Mouse (Mus musculus) cerebellum, postnatal 36 days (tissue): ENCODE data around the gene Dbndd2.

Source experiments
- DNase-seq, 2 experiments: peaks; one replicate each; pipeline ENCODE4 v3.0.0; 2021 to 2022; ENCODE audit warnings: mixed read lengths in 2 of 2

Gene Dbndd2

DNA sequence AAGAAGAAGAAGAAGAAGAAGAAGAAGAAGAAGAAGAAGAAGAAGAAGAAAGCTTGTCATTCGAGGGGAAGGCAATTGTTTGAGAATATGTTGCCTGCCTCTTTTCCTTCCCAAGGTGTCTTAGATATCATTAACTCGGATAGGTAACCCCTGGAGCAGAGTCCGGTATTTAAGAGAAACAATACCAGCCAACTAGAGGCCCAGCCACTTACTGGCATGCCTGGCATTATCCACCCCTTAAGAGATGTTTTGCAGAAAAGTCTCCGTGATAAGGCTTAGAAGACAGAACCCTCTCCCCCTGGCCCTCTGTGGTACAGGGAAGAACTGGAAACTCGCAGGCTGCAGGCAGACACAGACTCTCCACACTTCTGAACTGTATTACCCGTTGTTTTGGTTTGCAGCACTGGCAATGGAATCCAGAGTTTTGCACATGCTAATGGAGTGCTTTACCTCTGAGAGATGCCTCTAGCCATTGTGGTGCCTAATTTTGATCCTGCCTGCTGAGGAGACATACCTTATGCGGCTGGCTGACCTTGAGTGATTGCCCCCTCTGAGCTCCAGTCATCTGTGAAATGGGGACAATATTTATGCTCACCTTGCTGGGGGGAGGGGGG lies 31.9 kb upstream of the Dbndd2 start:
- no peak for DNase-seq

DNA sequence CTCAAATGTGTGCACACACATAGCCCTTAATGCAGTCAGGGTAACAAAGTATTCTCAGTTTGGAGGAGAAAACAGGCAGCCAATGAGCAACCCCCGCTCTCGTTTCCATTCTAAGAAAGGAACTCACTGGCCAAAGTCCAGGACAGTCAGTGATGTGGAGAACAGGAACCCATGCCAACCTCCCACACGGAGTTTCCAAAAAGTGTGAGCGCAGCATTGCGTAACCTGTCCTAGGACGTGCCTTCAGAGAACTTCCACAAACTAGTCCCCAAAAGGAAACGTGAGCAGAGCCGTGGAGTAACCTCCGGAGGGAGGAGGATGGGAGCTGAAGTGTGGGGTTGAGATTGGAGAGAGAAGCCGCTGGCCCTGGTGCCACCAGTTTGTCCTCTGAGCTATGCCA lies 31.1 kb upstream of the Dbndd2 start:
- DNase-seq: no peak

DNA sequence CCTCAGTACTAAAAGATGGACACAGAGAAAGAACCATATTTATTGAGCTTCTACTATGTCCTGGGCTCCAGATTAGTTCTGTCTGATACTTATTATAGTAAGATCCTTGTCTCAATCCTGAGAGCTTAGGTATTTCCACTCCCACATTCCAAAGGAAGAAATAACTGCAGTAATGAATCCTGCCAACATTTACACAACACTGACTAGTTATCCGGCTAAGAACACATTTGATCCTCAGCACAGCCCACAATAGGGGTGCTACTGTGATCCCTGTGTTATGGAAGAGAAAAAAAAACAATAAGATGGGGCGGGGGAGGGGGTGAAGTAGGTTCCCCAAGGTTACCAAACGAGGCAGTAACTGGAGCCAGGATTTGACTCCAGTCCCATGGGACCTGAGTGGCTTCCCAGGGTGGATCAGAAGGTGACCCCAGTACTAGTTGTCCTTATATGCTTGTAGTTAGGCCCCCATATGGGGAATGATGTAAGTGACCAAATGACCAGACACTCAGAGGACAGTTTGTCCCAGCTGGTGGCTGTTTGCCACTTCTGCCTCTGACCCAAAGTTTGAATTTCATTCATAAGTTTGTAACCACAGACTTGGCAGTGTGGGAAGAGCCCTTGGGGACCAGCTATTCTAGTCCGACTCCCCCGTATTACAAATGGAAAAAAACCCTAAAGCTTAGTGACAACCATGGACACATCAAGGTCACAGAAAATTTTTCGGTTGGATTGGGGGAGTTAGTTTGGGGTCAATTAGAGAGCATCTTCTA lies 30.3 kb upstream of the Dbndd2 start:
- no peak for DNase-seq

DNA sequence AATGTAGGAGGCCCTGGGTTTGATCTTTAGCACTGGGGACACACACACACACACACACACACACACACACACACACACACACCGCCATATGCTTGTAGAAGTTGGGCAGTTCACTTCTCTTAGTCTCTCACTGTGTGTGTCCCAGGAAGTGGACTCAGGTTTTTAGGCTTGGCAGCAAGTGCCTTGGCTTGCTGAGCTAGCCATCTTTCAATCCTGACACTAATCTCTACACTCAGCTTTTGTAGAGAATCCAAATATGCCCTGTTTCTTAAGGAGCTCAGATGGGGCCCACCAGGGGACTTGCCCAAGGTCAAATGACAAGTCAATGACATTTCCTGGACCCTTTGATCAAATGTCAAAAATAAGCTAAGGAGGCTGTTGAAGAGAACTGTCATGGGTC lies 29.5 kb upstream of the Dbndd2 start:
- no peak for DNase-seq

DNA sequence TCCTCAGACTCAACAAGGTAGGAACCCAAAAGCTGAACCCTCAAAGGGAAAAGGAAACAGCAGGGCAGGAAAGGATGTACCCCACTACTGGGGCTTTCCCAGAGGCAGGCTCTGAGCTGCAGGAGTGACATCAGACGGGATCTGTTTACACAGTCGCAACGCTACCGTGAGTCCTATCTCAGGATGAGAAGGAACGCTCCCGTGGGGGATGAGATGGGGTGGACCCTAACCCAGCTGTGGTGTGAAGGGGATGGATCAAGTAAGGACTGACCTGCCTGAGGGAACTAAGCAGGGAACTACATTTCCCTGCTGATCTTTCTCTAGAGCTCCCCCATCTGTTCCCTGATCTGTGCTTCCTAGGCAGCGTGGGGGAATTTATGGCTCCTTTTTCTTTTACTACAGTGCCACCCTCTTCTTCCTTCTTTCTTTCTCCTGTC lies 29.0 kb upstream of the Dbndd2 start, which contains the start of gene Sys1:
Gene Sys1 (plus strand): TSS at position 101 of the 437 bp plus-strand sequence.
- no peak for DNase-seq

DNA sequence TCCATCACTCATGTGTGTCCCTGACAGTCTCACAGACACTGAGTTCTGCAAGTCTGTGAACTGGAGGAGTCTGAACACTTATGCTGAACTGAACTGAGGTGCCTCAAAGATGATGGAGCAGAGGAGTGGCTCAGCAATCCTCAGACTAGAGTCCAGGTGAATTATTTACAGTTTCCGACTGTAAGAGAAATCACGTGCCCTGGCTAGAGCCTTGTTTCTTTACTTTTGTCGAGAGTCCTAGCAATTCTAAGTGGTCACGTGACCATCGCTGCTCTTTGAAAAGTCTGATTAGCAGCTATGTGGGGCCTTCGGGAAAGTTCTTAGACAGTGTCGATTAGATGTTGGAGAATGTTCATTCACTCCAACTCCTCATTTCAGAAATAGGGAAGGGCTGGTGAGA lies 28.0 kb upstream of the Dbndd2 start:
- no peak for DNase-seq

DNA sequence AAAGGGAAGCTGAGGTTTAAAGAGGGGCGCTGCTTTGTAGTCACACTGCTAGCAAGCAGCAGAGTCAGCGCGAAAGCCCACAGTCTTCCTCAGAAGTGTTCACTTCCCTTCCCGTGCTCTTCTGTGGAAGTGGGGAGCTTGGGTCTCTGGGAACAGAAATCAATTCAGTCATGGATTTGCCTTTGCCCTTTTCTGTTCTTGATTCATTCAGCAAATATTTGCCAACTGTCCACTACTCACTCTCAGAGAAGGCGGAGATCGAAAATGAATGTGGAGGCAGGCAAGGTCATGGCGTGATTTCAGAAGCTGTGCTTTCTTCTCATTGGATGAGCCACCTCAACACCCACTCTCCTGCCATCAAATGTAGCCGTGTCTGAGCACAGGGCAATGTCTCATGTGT lies 27.4 kb upstream of the Dbndd2 start:
- DNase-seq: no peak

DNA sequence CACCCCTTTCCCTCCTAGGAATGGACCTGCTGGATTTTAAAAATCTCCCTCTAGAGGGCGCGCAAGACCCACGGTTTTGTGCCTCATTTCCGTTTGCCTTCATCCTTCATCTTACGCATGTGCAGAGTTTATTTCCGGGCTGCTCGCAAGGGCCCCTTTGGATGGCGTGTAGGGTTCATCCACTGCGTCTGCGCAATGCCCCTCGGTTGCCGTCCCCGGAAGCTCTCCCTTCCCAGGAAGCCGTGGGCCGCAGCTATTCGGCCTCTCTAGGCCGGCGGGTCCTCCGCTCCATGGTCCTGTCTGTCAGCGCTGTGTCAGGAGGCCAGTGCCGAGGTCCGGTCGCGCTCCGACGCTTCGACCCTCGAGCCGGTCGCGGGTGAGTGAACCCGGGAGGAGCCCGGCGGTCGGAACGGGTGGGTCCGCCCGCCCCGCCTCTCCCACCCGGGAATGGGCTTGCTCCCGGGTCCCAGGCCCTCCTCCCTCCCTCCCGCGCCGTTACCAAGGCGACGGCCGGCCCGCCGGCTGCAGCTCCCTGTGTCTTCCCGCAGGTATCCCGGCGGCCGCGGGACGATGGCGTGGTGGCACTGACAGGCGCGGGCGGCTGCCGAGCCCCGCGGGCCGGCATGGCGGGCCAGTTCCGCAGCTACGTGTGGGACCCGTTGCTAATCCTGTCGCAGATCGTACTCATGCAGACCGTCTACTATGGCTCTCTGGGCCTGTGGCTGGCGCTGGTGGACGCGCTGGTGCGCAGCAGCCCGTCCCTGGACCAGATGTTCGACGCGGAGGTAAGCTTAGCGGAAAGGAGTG lies 25.0 kb upstream of the Dbndd2 start, which contains the start of gene Gm20458:
Gene Gm20458 (plus strand): TSS at position 223 of the 807 bp plus-strand sequence.
- peak; percentile 96 for DNase-seq

DNA sequence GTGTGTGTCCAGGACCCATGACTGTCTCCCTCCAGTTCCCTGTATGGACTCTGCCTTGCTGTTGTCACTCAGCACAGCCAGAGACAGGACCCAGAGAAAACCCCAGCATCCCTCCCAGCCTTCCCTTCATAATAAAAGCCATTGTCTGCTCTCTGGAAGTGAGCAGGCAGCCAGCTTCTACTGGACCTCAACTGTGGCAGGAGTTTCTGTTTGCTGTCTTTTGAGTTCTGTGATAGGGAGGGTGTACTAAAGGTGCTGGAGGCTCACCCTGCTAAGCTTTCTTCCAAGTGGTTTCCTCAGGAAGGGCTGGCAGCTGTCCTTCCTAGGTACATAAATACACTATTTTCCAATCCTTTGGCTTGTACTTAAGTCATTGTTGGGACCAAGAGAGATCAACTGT lies 20.7 kb upstream of the Dbndd2 start:
- DNase-seq: no peak

DNA sequence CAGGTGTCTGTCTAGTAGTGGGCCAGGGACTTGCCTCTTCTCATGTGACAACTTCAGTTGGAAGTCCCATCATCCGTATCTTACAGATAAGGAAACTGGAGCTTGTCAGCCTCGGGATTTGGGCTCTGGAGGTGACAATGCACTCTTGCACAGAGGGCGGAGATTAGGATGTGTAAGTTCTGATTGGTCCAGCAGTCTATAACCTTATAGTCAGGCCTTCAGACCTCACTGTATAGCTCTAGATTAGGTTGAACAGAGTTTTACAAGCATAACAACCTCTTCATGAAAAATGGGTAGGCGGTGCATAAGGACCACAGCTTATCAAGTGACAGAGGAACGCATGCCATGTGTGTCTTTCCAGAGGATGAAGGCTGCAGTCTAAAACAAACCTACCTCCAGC lies 19.1 kb upstream of the Dbndd2 start:
- no peak for DNase-seq

DNA sequence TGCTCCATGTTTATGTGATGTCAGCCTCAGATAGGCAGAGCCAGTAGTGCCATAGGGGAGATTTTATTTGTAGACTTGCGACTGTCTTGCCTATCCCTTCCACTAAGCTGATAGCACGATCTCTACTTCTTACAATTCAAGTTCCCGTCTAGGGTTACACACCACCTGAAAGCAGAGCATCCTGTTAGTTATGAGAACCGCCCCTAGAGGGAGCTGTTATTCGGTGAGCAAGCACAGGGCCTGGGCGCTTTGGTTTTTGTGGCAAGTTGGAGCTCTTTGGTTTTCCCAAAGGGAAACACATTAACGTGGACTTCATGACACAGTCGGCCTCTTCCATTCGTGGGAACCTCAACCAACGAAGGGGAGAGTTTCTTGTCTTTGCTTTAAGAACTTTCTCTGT lies 15.7 kb upstream of the Dbndd2 start:
- peak; percentile 38 to 59 for DNase-seq

DNA sequence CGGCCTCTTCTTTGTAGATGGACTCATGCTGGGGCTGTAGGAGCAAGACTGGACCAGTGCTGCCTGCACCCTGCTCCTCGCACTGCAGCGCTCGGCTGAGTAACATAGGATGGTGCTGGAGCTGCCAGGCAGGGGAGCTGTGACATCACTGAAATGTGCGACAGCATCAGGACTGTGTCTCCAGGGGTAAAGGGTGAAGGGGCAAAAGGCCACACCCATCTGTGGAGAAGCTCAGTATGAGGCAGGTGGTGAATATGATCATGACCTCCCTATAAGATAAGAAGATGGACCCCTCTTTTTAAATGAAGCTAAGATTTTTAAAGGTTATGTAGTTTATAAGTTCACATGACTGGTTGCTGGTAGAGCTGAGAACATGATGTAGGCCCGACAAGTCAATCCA lies 12.3 kb upstream of the Dbndd2 start, which contains the start of gene Trp53tg5:
Gene Trp53tg5 (minus strand): TSS at position 101 of the 400 bp plus-strand sequence.
- DNase-seq: no peak

DNA sequence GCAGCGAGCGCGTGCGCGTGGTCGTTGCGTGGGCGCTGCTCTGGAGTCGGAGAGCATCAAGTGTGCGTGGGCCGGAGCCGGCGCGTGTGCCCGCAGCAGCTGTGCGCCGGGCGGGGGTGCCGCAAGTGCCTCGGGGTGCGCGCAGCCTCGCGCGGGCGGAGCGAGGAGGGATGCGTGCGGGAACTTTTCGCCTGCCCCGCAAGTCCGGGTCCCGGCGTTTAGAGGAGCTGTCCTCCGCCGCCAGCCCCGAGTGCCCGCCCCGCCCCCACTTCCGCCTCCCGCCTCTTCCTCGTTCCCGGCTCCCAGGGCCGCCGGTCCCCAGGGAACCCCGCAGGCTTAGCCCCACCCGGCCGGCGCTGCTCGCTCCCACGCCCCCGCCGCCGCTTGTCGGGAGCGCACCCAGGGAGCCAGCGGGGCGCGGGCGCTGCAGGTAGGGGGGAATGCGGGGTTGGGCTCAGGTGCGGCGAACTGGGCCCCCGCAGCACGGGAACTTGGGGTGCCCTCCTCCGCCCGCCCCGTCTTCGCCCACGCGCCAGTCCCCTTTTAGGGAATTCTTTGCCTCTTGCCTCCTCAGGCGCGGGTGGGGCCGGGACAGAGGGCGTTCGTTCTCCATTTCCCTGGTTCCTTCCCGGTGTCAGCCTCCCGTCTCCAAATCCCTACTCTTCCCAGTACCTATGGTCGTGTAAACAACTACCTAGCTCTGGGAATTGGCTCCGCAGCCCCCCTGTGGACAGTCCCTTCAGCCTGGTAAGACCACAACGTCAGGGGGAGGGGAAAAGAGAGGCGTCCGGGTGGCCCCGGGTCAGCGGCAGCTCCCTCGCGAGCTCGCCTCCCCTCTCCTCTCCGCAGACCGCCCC lies 580 bp downstream of the Dbndd2 start:
- peak; percentile 74 to 82 for DNase-seq

DNA sequence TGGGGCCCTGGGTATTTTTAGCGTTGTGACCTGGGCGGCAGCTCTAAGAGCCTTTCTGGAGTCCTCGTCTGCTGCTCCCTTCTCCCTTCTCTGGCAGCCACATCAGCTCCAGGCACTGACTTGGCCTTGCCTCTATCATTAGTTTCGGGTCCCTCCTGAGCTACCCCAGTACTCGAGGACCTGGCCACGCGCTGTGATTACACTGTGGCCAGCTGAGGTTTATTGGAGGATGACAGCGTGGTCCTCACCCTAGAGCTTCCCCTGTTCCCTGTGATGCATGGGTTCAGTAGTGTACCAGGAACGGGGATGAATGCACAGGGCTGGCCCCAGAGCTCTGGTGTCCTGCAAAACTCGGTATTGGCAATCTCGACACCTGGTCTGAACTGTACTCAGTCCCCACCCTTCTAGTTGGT lies 1.2 kb downstream of the Dbndd2 start:
- DNase-seq: no peak

DNA sequence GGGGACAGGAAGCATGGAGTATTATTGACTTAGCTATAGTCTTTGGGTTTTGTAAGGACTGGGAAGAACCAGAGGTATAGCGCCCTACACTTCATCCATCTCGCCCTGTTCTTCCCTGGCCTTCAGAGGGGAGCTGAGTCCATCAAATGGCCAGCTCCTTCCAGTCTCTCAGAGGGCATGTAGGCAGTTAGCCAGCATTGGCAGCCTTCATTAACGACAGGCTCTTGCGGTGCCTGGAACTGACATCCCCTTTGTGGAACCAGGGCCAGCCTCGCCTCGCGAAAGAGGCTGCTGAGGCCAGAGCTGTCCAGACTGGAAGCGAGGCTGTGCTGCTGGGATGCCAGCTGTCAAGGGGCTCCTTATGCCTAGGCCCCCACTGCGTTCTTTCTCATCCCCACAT lies 1.9 kb downstream of the Dbndd2 start:
- DNase-seq: peak; percentile 71 to 74

DNA sequence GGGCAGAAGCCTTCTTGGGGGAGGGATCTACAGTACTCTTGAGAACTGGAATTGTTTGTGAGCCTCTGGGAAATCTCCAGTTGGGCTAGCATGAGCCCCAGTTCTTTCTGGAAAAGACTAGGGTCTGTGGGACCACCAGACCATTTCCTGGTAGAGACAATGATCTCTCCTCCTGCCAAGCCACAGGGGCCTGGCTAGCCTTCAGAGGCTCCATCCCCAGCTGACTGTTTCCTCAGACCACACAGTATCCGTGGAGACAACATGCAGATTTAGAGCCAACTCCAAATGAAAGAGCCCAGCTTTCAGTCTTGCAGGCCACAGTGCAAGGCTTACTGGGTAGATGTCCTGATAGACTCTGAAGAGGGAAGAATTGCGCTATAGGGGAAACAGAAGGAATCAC lies 8.2 kb downstream of the Dbndd2 start:
- DNase-seq: no peak

DNA sequence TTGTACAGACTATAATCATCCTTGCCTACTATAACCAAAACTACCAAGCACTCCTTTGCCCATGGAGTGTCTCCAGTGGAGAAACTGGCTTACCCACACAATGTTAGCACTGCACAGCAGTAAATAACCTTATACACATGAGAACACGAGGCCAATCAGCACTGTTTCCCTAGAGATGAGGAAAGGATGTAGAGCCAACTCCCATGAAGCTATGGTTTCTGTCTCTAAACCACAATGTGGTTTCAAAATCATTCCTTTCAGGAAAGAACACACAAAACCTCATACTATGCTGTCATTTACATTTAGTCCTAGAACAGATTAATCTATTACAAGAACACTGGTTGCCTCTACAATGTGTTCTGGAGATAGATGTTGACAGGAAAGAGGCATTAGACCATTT lies 10.4 kb downstream of the Dbndd2 start:
- DNase-seq: no peak

DNA sequence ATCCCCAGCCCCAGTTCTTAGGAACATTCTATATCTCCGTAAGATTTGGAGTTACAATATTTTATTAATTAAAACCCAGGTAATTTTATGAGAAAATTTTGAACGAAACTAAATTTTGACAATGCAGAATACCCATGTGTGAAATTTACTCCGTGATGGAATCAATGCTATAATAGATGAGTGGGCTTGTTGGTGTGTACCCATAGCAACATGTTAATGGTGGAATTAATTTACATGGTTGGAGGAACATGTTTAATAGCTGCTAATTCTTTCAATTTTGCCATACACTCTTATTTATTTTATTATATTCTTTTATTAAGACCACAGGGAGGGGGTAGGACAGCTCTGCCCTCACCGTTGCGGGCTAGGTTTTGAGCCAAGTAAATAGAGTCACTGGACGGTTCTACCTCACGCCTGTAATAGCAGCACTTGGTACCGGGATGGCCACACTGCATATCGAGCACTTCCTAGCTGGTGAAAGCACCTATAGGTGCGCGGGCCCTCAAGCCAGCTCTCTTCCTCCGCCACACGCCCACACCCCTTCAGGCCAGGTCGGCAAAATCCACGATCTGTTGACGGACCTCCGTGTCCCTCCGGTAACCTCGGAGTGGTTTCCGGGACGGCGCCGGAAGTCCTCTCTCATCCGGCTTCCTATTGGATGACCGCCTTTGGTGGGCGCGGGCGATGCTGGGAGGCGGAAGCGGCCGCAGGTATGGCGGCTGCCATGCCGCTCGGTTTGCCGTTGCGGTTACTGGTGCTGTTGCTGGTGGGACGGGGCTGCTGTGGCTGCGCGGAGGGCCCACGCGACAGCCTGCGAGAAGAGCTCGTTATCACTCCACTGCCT lies 11.2 kb downstream of the Dbndd2 start, which contains the start of gene Pigt:
Gene Pigt (plus strand): TSS at position 674 of the 844 bp plus-strand sequence.
- DNase-seq: peak; percentile 88 to 90

DNA sequence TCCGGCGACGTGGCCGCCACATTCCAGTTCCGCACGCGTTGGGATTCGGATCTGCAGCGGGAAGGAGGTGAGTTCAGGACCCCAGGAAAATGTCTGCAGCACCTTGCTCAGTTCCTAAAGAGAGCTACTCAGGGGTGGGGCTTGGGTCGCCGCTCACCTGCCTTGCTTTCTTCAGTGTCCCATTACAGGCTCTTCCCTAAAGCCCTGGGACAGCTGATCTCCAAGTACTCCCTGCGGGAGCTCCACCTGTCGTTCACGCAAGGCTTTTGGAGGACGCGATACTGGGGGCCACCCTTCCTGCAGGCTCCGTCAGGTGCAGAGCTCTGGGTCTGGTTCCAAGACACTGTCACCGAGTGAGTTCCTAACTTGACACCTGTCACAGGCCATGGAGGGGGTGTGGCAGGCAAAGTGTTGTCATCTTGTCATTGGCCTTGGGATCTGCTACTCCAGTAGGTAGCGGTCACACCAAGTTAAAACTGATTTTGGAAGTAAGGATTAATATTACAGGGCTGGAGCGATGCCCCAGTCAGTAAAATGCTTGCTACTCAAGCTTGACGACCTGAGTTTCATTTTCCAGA lies 11.9 kb downstream of the Dbndd2 start:
- peak in 1 of 2 experiments; percentile 15 for DNase-seq

DNA sequence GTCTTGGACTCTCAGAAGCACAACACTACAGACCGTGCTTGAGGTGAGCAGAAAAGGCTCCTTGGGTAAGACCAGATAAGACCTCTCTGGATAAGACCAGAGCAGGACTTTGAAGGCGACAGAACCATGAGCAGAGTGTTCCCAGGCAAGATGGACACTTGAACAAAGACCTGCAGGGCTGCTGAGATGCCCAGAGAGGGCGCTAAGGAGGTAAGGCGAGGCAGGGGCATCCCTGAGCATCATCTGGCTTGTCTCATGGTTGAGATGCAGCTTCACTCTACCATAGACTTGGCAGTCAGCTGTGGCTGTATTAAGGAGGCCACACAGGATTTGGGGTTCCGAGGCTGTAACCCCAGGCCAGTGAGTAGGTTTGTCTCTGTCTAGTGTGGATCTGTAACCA lies 13.4 kb downstream of the Dbndd2 start:
- no peak for DNase-seq

DNA sequence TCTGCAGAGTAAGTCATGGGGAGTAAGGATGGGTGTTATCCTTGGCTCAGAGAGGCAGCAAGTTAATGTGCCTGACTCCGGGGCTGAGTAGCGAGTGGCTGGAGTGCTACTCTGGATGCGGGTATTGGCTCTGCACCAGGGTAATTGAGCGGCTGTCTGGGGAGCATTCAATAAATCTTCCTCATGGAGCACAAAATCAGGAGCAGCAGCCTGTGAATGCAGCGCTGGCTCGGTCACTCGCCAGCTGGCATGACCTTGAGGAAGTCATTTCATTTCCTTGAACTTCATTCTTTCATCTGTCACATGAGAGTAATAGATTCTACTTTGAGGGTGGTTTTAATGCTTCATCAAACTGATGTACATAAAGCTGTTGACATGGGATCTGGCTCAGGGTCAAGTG lies 14.6 kb downstream of the Dbndd2 start:
- DNase-seq: no peak
